Mouse (Mus musculus) embryo, embryonic 9.5 days (tissue): Measurements from ENCODE around the gene Eppin.

ENCODE experiments used
- DNase-seq: peaks from one replicate; pipeline ENCODE4 v3.0.0-alpha.2; 2017; ENCODE audit errors: extremely low spot score

Eppin gene

DNA sequence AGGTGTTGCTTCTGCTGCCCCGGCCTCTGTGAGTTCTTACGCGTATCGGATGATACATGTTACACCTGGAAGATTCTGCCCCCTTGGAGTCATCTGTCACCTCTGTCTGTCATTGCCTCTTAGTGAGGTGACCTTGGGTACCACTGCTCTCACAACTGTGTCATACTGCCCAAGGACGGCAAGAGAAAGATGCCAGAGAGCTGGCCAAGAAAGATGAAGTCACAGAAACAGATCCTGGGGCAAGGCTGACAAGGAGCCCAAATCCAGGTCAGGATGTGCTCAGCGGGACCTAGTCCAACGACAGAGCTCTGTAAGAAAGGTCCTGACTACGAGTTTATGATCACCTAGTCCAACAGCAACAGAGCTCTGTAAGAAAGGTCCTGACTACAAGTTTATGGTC is 33.3 kb downstream of the Eppin start:
- no peak for DNase-seq

DNA sequence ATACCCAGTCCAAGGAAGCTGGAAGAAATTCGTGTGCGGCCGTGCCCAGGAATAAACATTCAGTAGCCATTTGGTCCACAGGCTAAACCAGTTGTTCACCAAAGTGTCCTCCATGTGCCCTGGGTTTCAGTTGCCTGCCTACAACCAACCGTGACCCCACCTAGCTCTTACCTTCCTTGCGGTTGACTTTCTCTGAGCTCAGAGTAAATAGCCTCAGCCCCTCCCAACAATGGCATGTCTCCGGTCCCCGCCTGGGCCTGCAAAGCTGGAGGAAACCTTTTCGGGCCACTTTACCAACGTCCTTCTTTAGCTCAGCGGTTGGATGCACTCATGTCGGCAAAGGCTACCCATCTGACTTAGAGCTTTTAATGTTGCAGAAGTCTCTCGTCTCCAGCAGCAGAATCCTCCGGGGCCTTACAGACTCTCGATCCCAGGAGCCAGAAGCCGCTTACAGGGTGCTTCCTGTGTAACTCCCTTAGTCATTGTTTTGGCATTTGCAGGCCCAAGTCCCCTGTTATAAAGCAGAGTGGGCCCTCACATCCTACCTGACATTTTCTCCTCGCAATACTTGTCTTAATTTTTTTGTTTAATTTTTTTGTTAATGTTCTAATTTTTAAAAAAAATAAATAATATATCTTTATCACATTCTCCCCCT is 34.3 kb downstream of the Eppin start:
- DNase-seq, result no peak

- DNase-seq, result no peak
Measured at GRCm38 (mm10) chr2:164558426-164558825, 35.0 kb downstream of the Eppin start.

DNA sequence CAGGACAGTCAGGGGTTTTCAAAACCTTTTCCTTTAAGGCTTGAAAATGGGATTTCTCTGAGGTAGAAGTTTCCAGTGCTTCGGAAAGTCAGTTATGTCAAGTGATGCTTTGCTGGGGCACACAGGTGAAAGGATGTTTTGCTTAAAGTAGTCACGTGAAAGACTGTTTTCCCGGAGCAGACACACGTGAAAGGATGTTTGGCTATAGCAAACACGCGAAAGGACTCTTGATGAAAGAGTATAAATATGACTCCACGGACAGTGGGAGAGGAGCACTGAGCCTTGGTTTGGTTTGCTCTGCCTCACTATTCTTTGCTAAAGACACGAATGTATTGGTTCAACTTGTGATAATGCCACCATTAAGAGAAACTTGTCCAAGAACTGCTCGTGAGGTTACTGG is 41.9 kb downstream of the Eppin start:
- DNase-seq, result no peak

- DNase-seq, result no peak
Measured at GRCm38 (mm10) chr2:164550895-164551269, 42.5 kb downstream of the Eppin start.

GRCm38 (mm10) chr2:164549963-164550894 is 43.2 kb downstream of the Eppin start:
- DNase-seq, result no peak

DNA sequence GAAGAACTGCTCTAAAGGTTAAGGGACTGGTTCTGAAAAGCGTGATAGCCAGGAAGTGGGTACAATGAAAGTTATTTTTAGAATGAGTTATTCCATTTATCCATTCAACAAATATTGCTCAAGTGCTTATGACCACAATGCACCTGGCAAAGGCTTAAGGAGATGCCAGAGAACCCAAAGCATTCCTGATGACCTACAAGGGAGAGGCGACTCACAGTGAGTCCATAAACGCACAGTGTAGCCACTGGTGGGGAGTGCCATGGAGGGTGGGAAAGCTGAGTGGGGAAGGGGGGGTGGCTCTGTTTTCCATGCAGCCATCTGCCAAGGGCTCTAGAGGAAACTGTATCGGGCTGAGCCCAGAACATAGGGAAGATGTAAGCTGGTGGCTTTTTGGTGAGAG is 44.1 kb downstream of the Eppin start:
- no peak for DNase-seq

- no peak for DNase-seq
Measured at GRCm38 (mm10) chr2:164544454-164545097, 48.8 kb downstream of the Eppin start.

GRCm38 (mm10) chr2:164543745-164544144 is 49.6 kb downstream of the Eppin start:
- DNase-seq, result no peak

- DNase-seq, result no peak
Measured at GRCm38 (mm10) chr2:164542598-164542997, 50.8 kb downstream of the Eppin start.

GRCm38 (mm10) chr2:164542132-164542531 is 51.3 kb downstream of the Eppin start:
- DNase-seq, result no peak

- DNase-seq, result no peak
Measured at GRCm38 (mm10) chr2:164540652-164541427, 52.6 kb downstream of the Eppin start.
